Mouse (Mus musculus) CD8-positive naive resting alpha-beta T cell, adult 2 months (primary cell): ENCODE measurements around the gene BC030870.

ENCODE experiments used
- DNase-seq, 2 experiments: peaks; one replicate each; pipeline ENCODE4 v3.0.0; 2022; ENCODE audit warnings: low read depth in 2 of 2, low spot score in 2 of 2

The BC030870 gene

DNA sequence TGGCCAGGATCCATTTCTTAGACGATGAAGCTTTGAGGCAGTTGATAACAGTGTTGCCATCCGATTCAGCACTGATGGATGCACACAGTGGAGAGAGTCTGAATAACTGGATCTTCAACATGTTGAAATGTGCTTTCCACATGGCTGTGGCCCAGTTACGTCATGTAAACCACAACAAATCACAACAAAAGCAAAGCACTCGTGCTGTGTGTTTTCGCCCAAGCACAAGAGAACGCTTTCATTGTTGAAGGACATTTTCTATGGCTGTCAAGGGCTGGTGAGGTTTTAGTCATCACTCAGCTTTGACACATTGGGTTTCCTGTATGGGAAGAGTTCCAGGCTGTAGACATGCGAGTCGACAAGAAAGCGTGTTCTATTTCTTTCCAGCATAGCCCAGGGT lies 48.6 kb downstream of the BC030870 start:
- no peak for DNase-seq

DNA sequence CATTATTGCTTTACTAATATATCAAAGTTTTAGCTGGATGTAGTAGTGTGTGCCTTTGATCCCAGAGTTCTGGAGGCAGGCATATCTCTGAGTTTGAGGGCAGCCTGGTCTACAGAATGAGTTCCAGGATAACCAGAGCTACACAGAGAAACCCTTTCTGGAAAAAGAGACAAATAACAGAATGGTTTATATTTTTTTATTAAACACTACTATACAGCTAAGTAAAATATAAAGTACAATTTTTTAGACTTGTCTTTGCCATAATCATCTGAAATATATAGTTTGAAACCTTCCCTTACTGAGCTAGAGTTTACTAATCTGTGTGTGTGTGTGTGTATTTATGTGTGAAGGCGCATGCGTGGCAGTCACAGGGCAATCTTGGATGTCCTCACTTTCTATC lies 54.6 kb downstream of the BC030870 start, which contains the start of gene Gm10663:
Gene Gm10663, plus strand, starts transcription at position 301 of the 400 bp plus-strand sequence.
- DNase-seq, result no peak

- DNase-seq, result no peak
Measured at GRCm38 (mm10) chr8:65070996-65071395, 58.4 kb downstream of the BC030870 start.

DNA sequence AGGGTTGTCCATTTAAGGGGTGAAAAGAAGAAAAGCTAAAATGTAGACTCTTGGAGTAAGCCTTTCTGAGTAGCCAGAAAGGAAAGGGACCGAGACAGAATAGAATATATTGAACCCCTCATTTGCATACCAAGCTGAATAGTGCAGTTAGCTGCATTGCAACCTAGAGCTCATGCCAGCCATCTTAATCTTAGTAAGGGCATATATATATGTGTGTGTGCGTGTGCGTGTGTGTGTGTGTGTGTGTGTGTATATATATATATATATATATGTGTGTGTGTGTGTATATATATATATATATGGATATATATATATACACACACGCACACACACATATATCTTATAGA lies 60.9 kb downstream of the BC030870 start:
- no peak for DNase-seq

GRCm38 (mm10) chr8:65067694-65068472 lies 61.5 kb downstream of the BC030870 start:
- no peak for DNase-seq

- DNase-seq, result no peak
Measured at GRCm38 (mm10) chr8:65067031-65067430, 62.3 kb downstream of the BC030870 start.

DNA sequence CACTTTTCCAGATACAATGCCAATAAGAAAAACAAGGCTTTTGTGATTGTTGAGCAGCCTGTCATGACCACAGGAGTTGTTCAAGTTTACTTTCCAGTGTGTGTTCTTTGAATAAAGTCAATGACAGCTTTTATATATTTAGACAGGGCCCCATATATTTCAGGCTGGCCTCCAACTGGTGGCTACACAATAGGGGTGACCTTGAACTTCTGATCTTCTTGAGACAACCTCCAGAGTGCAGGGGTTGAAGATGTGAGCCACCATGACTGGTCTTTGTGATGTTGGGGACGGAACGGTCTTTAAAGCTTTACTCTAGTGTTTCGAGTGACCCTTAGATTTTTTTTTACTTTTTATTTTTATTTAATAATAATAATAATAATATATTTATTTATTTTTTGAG lies 63.7 kb downstream of the BC030870 start:
- DNase-seq, result no peak

DNA sequence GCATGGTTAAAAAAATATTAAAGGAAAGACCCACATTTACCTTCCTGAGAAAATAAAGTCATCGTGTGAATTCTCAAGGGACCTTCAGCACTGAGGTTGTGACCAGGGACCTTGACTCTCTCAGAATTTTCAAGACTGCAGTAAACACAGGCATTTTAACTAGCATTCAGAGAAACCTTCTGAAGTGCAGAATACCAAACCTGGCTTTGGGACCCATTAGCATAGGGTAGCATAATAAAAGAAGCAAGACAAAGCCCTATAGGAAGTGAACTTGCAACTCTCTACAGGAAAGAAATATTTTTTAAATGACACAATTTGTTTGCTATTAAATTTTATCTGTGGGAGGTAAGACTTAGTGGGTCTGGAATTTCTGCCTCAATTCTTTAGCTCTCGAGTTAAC lies 65.3 kb downstream of the BC030870 start:
- DNase-seq, result no peak

- DNase-seq, result no peak
Measured at GRCm38 (mm10) chr8:65062195-65062594, 67.2 kb downstream of the BC030870 start.

DNA sequence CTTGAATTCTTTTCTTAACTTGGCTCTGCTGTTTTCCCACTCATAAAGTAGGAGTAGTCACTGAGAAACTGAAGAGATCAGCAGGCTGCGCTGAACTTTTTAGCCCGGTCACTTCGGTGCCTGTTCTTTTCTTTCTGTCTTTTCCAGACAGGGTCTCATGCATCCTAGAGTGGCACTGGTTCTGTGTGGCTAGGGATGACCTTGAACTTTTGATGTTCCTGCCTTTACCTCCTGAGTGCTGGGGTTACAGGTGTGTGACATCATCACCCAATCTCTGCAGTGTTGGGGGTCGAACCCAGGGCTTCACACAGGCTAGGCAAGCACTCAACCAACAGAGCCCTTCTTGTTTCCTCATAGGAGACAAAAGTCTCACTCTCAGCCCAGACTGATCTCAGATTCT lies 72.6 kb downstream of the BC030870 start:
- DNase-seq, result no peak

DNA sequence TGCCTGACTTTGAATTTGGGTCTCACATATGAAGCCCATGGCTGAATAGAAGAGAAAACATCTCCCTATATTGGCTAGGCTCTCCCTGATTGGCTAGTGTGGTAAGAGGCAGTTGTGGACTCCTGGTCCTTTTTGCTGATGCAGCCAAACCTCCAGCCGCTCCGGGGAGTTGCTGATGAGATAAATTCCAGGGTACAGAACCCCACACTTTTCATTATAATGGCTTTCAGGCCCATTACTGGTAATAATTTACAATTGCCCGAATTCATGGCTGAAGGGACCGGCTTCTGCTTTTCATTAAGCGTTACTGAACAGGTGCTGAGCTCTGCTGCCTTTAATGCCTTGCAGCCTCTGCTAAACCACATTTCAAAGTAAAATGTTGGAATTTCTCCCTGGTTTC lies 75.4 kb downstream of the BC030870 start:
- DNase-seq, result no peak

DNA sequence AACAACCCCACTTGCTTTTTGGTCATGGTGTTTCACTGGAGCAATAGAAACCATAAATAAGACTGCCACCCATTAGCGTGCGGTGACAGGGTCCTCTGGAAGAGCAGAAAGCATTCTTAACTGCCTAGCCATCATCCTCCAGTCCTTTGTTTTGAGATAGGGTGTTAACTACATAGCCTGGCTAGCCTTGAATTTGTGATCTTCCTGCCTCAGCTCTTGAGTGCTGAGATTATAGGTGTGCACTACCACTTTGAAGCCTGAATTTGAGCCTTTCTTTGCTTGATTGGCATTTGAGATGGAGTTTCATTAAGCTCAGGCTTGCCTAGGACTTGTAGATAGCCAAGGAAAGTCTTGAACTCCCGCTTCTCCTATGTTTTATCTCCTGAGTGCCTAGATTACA lies 75.8 kb downstream of the BC030870 start:
- DNase-seq, result no peak

GRCm38 (mm10) chr8:65047801-65048200 lies 81.6 kb downstream of the BC030870 start:
- DNase-seq, result no peak

DNA sequence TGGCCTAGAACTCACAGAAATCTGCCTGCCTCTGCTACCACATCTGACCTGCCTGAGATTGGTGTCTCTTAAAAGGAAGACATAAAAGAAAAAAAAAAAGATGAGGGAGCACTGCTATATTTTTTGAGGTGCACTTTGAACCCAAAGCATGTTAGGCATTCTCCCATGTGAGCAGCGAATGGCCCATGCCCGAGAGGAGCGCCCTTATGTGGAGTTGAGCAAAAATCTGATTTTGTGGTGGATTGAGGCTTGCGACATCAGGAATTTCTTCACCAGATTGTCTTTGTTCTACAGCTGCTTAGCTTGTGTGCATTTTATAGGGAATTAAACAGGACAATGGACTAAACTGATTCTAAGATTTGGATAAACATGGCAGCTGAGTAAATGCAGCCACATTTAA lies 82.2 kb downstream of the BC030870 start:
- no peak for DNase-seq

DNA sequence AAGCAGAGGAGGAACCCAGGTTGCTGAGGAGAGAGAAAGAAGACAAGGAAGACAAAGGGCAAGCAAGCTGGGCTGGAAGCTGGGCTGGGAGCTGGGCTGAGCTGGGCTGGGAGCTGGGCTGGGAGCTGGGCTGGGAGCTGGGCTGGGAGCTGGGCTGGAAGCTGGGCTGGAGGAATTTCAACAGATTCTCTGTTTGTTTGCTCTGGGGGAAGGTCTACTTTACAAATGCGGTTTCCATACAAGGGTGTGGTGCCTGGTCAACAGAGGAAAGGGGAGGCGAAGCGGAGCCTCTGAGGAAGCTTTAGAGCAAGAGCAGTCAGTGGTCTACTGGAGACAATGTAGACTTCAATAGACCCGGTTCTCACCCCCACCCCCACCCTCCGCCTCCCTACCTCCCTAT lies 82.8 kb downstream of the BC030870 start:
- no peak for DNase-seq

DNA sequence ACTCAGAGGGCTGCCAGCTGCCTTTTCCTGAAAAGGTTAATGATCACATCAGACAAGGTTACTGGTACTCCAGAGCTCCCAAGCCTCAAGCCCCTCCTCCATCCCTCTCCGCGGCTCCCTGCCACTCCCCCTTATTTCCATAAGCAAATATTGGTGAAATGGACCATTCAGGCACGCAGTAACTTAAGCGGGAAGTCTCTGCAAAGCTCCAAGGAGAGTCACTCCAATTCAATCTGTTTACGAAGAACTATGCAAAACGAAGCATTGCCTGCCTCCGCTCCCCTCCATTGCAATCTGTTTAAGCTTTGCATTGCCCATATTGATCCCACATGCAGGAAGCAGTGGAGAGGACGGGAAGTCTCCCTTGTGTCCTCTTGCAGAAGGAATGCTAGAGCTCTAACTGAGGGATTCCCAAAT lies 92.2 kb downstream of the BC030870 start, which contains the start of gene Apela:
Gene Apela, minus strand, starts transcription at position 220 of the 417 bp plus-strand sequence.
- no peak for DNase-seq
